Mouse (Mus musculus) small intestine, adult 2 months (tissue): ENCODE measurements at regions not wholly inside any gene's neighbourhood (a gene's known extent, or its start where the extent isn't known, plus 50 kb on each side); places are given as distances from the start of the nearest gene placed in this dataset.

Experiments
- H3K27ac ChIP-seq: fragments of 200-500 bp; 2 replicates; pipeline ENCODE4 v1.5.1; 2012; ENCODE audit warnings: low read depth, low read length, control low read depth, inconsistent platforms; ENCODE audit not compliant: insufficient read depth
- H3K27me3 ChIP-seq: fragments of 200-500 bp; 2 replicates; pipeline ENCODE4 v1.6.1; 2012; ENCODE audit warnings: mild to moderate bottlenecking, moderate library complexity, low read length, inconsistent platforms; ENCODE audit not compliant: control insufficient read depth, insufficient read depth
- H3K36me3 ChIP-seq: fragments of 200-500 bp; 2 replicates; pipeline ENCODE4 v1.6.1; 2012; ENCODE audit warnings: mild to moderate bottlenecking, low read length, control low read depth, inconsistent platforms; ENCODE audit not compliant: control insufficient read depth, insufficient read depth
- H3K4me1 ChIP-seq: fragments of 200-500 bp; 2 replicates; pipeline ENCODE4 v1.6.1; 2012; ENCODE audit warnings: low read length, inconsistent platforms, mixed read lengths; ENCODE audit not compliant: control insufficient read depth, insufficient read depth, insufficient read length
- H3K4me3 ChIP-seq: fragments of 200-500 bp; 2 replicates; pipeline ENCODE4 v1.5.1; 2012; ENCODE audit warnings: low read depth, mild to moderate bottlenecking, control low read depth, inconsistent platforms, low read length, moderate library complexity
- CTCF ChIP-seq: fragments of 200-500 bp; IDR thresholded peaks from 2 replicates; pipeline ENCODE4 v1.5.1; 2012; ENCODE audit warnings: low read depth, mild to moderate bottlenecking, control low read depth, inconsistent platforms, low read length, moderate library complexity, mixed read lengths; ENCODE audit not compliant: insufficient replicate concordance, insufficient read length; ENCODE audit errors: extremely low read depth
- POLR2A ChIP-seq: fragments of 200-500 bp; IDR thresholded peaks from 2 replicates; pipeline ENCODE4 v1.6.1; 2012; ENCODE audit warnings: low read depth, mild to moderate bottlenecking, control low read depth, inconsistent platforms, low read length, moderate library complexity
- WGBS: fragments of 180-500 bp; shearing (Covaris S2); methylation state at CpG from one replicate; pipeline ENCODE4 v1.1.7; 2018; 5-methylcytosine and 5-hydroxymethylcytosine counted together

GRCm38 (mm10) chr6:84263686-84264085 is 255.3 kb downstream of the Dysf start:
- Histone ChIP-seq H3K4me3 (no peak overlapping the region), H3K36me3 (no peaks in the 10 kb centered on the region), H3K27me3 (no peaks in the 10 kb centered on the region), H3K4me1 (no peaks in the 10 kb centered on the region), H3K27ac (no peak overlapping the region)
- TF ChIP-seq CTCF (no peak), POLR2A (no peak)
- WGBS = 68% methylated on average over 2 of the region's 2 CpGs

DNA sequence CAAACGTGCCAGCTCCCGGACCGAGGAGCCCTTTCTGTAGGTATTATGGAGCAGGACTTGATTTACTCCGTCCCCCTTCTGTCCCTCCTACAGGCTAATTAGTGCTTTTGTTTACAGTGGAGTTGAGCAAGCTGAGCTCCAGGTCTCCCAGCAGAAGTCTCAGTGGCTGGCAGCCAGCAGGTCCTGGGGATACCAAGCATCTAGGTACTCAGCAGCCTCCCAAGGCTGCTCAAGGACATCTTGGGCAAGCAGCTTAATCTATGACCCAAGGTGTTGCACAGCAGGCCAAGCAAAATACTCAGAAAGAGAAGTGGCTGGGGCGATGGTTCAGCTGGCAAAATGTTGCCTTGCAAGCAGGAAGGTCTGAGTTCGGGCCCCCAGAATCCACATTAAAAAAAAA is 254.4 kb downstream of the Dysf start:
- no peaks in the 10 kb centered on the region for H3K27me3 ChIP-seq
- H3K4me1 ChIP-seq = no peaks in the 10 kb centered on the region
- TF ChIP-seq POLR2A = no peak
- TF ChIP-seq CTCF = no peak
- H3K27ac ChIP-seq = no peak overlapping the region
- H3K4me3 ChIP-seq = no peak overlapping the region
- no peaks in the 10 kb centered on the region for H3K36me3 ChIP-seq
- 35% methylated on average over 6 of the region's 6 CpGs for WGBS

DNA sequence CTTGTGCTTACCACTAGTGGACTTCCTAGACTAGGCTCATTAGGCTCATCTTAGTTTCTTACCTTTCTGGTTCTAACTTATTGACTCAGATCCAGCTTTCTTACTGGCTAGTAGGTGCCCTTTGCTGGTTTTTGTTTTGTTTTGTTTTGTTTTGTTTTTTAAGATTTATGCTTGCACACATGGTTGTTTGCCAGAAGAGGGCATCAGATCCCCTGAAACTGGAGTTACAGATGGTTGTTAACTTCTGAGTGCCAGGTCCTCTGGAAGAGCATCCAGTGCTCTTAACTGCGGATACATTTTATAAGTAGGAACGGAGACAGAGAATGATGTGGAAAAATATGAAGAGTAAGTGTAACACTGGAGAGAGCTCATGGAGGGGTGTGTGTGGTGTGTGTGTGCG is 253.1 kb downstream of the Dysf start:
- Histone ChIP-seq H3K4me1 (no peaks in the 10 kb centered on the region), H3K36me3 (no peaks in the 10 kb centered on the region), H3K4me3 (no peak overlapping the region), H3K27me3 (no peaks in the 10 kb centered on the region), H3K27ac (no peak overlapping the region)
- WGBS = 90% methylated on average over 3 of the region's 3 CpGs
- TF ChIP-seq CTCF (no peak), POLR2A (no peak)
